Mouse (Mus musculus): ENCODE data around the gene Scn3b.

GRCm38 (mm10) chr9:40279438-40279837 lies 10.4 kb downstream of the Scn3b start:
- TF ChIP-seq CTCF (IDR thresholded peaks at IDR 0.05; ENCODE audit: low read depth, low read length) (no peak), POLR2A (IDR thresholded peaks at IDR 0.05; ENCODE audit: borderline replicate concordance, low read depth, low read length) (no peak)
